Mouse (Mus musculus) forebrain, embryonic 10.5 days (tissue): ENCODE measurements around the gene Havcr1. TPM values are rescaled to one million over a fixed set of nuclear protein-coding genes. Genes with fewer than 3 reads are reported as not detected.
"Not testable (repeated sequence)": the region's sequence is repeated elsewhere in the genome, so short reads cannot be mapped to it uniquely, and the experiment has no call there.

Source experiments
- DNase-seq: peaks from one replicate; pipeline ENCODE4 v3.0.0-alpha.2; 2017; ENCODE audit warnings: low spot score; ENCODE audit errors: extremely low spot score
- H3K27ac ChIP-seq: fragments of 300-500 bp; sonication (generic); 2 replicates; pipeline ENCODE4 v1.5.1; 2016; ENCODE audit warnings: mild to moderate bottlenecking
- H3K27me3 ChIP-seq: fragments of 300-500 bp; sonication (generic); 2 replicates; pipeline ENCODE4 v1.6.1; 2016; ENCODE audit warnings: mild to moderate bottlenecking; ENCODE audit not compliant: poor library complexity, severe bottlenecking
- H3K36me3 ChIP-seq: fragments of 300-500 bp; sonication (generic); replicated peaks from 2 replicates; pipeline ENCODE4 v1.6.1; 2016; ENCODE audit warnings: mild to moderate bottlenecking, moderate library complexity
- H3K4me1 ChIP-seq: fragments of 300-500 bp; sonication (generic); 2 replicates; pipeline ENCODE4 v1.6.1; 2016
- H3K4me3 ChIP-seq: fragments of 300-500 bp; sonication (generic); 2 replicates; pipeline ENCODE4 v1.5.1; 2016; ENCODE audit warnings: mild to moderate bottlenecking, moderate library complexity
- H3K9me3 ChIP-seq: fragments of 300-500 bp; sonication (generic); 2 replicates; pipeline ENCODE4 v1.6.1; 2016; ENCODE audit warnings: mild to moderate bottlenecking, moderate library complexity
- WGBS: fragments of 180-500 bp; shearing (Covaris S2); methylation state at CpG from one replicate; pipeline ENCODE4 v1.1.7; 2016; 5-methylcytosine and 5-hydroxymethylcytosine counted together
- polyA plus RNA-seq: library from polyadenylated mRNA; unstranded; fragments of >200 nt; fragmentation: Nextera tagmentation; extraction: Ambion mirVana; gene quantifications from 2 replicates; pipeline ENCODE4 v1.2.1, GENCODE M21; 2016

Havcr1 gene
- 0.07 TPM in 1 of 2 replicates, not detected in the other for polyA plus RNA-seq

- not testable (repeated sequence) for H3K9me3 ChIP-seq, H3K4me1 ChIP-seq, H3K27me3 ChIP-seq, DNase-seq, H3K4me3 ChIP-seq, H3K27ac ChIP-seq, H3K36me3 ChIP-seq
- 93% methylated on average over 1 of the region's 1 CpGs for WGBS
These were observed at the start of gene Havcr1 for GRCm38 (mm10) chr11:46735076-46735475. Havcr1 (plus strand) TSS chr11:46735080.

GRCm38 (mm10) chr11:46690136-46690535, 44.7 kb upstream of the Havcr1 start:
- no peak for DNase-seq
- Histone ChIP-seq H3K4me3 (no peak overlapping the region), H3K9me3 (no peaks in the 10 kb centered on the region; the same call in 1 of the 2 replicates), H3K27me3 (no peaks in the 10 kb centered on the region), H3K36me3 (no peaks in the 10 kb centered on the region), H3K27ac (no peak overlapping the region), H3K4me1 (no peaks in the 10 kb centered on the region)
- 96% methylated on average over 2 of the region's 2 CpGs for WGBS

- H3K36me3 ChIP-seq, H3K4me3 ChIP-seq, DNase-seq, H3K9me3 ChIP-seq, H3K27ac ChIP-seq, H3K27me3 ChIP-seq, H3K4me1 ChIP-seq: not testable (repeated sequence)
- WGBS: 85% methylated on average over 2 of the region's 2 CpGs
These were observed 39.0 kb upstream of the Havcr1 start for GRCm38 (mm10) chr11:46695849-46696248.

GRCm38 (mm10) chr11:46697433-46698277, 37.2 kb upstream of the Havcr1 start:
- Histone ChIP-seq H3K4me3 (no peak overlapping the region), H3K27me3 (no peaks in the 10 kb centered on the region), H3K4me1 (no peaks in the 10 kb centered on the region), H3K27ac (no peak overlapping the region), H3K36me3 (no peaks in the 10 kb centered on the region), H3K9me3 (peaks cover 4% of the 10 kb centered on the region; the same call in 1 of the 2 replicates)
- no peak for DNase-seq
- 86% methylated on average over 5 of the region's 5 CpGs for WGBS

- no peaks in the 10 kb centered on the region for H3K36me3 ChIP-seq
- DNase-seq: no peak
- no peaks in the 10 kb centered on the region for H3K4me1 ChIP-seq
- WGBS: 87% methylated on average over 6 of the region's 6 CpGs
- H3K27ac ChIP-seq: no peak overlapping the region
- H3K4me3 ChIP-seq: no peak overlapping the region
- H3K27me3 ChIP-seq: no peaks in the 10 kb centered on the region
- H3K9me3 ChIP-seq: peaks cover 4% of the 10 kb centered on the region; the same call in 1 of the 2 replicates
These were observed 36.6 kb upstream of the Havcr1 start for GRCm38 (mm10) chr11:46698278-46698655.

- H3K4me3 ChIP-seq: no peak overlapping the region
- WGBS: 87% methylated on average over 5 of the region's 5 CpGs
- H3K27me3 ChIP-seq: no peaks in the 10 kb centered on the region
- DNase-seq: no peak
- H3K36me3 ChIP-seq: no peaks in the 10 kb centered on the region
- H3K4me1 ChIP-seq: no peaks in the 10 kb centered on the region
- H3K27ac ChIP-seq: no peak overlapping the region
- peaks cover 4% of the 10 kb centered on the region; the same call in 1 of the 2 replicates for H3K9me3 ChIP-seq
These were observed 36.0 kb upstream of the Havcr1 start for GRCm38 (mm10) chr11:46698830-46699229.

- DNase-seq: no peak
- Histone ChIP-seq H3K4me1 (no peaks in the 10 kb centered on the region), H3K4me3 (no peak within 1 kb of the TSS), H3K27me3 (no peaks in the 10 kb centered on the region), H3K27ac (no peak within 1 kb of the TSS), H3K36me3 (no peaks in the 10 kb centered on the region), H3K9me3 (no peaks in the 10 kb centered on the region)
- WGBS: 79% methylated on average over 6 of the region's 6 CpGs
These were observed 28.1 kb upstream of the Havcr1 start, which contains the start of gene Timd2 for GRCm38 (mm10) chr11:46706664-46707356. Timd2 (minus strand) TSS chr11:46707061.

- Histone ChIP-seq H3K9me3 (no peaks in the 10 kb centered on the region), H3K27ac (no peak overlapping the region), H3K27me3 (no peaks in the 10 kb centered on the region), H3K4me3 (no peak overlapping the region), H3K36me3 (no peaks in the 10 kb centered on the region), H3K4me1 (no peaks in the 10 kb centered on the region)
- DNase-seq: no peak
- WGBS: 91% methylated on average over 11 of the region's 11 CpGs
These were observed 3.3 kb upstream of the Havcr1 start for GRCm38 (mm10) chr11:46731541-46732070.

- Histone ChIP-seq H3K4me3 (no peak overlapping the region), H3K4me1 (no peaks in the 10 kb centered on the region), H3K9me3 (no peaks in the 10 kb centered on the region), H3K27me3 (no peaks in the 10 kb centered on the region), H3K27ac (no peak overlapping the region), H3K36me3 (no peaks in the 10 kb centered on the region)
- WGBS: 72% methylated on average over 6 of the region's 6 CpGs
- DNase-seq: no peak
These were observed 1.6 kb upstream of the Havcr1 start for GRCm38 (mm10) chr11:46733242-46733789.

- Histone ChIP-seq H3K4me3 (no peak overlapping the region), H3K9me3 (no peaks in the 10 kb centered on the region), H3K27ac (no peak overlapping the region), H3K4me1 (no peaks in the 10 kb centered on the region), H3K36me3 (no peaks in the 10 kb centered on the region), H3K27me3 (no peaks in the 10 kb centered on the region)
- WGBS: 85% methylated on average over 1 of the region's 1 CpGs
- no peak for DNase-seq
These were observed 263 bp upstream of the Havcr1 start for GRCm38 (mm10) chr11:46734617-46735016.

- no peaks in the 10 kb centered on the region for H3K27me3 ChIP-seq
- H3K36me3 ChIP-seq: no peaks in the 10 kb centered on the region
- no peak for DNase-seq
- H3K27ac ChIP-seq: no peak overlapping the region
- no peak overlapping the region for H3K4me3 ChIP-seq
- H3K4me1 ChIP-seq: no peaks in the 10 kb centered on the region
- H3K9me3 ChIP-seq: no peaks in the 10 kb centered on the region
- 91% methylated on average over 4 of the region's 4 CpGs for WGBS
These were observed 4.6 kb downstream of the Havcr1 start for GRCm38 (mm10) chr11:46739501-46739900.

- DNase-seq: no peak
- WGBS: 92% methylated on average over 4 of the region's 4 CpGs
- no peak overlapping the region for H3K27ac ChIP-seq
- no peak overlapping the region for H3K4me3 ChIP-seq
- no peaks in the 10 kb centered on the region for H3K27me3 ChIP-seq
- H3K4me1 ChIP-seq: no peaks in the 10 kb centered on the region
- no peaks in the 10 kb centered on the region for H3K36me3 ChIP-seq
- no peaks in the 10 kb centered on the region for H3K9me3 ChIP-seq
These were observed 6.0 kb downstream of the Havcr1 start for GRCm38 (mm10) chr11:46740886-46741285.
